Mouse (Mus musculus): ENCODE measurements at regions not wholly inside any gene's neighbourhood (a gene's known extent, or its start where the extent isn't known, plus 50 kb on each side); places are given as distances from the start of the nearest gene placed in this dataset.

GRCm38 (mm10) chr5:112121554-112121953 is 130.8 kb downstream of the Cryba4 start:
- DNase-seq (ENCODE audit: extremely low spot score in 1 of 2, low spot score in 2 of 2): no peak
- intact Hi-C loops (cut with DNase I): no loop called here

GRCm38 (mm10) chr5:112122581-112122980 is 129.7 kb downstream of the Cryba4 start:
- intact Hi-C loops (cut with DNase I): no loop called here
- DNase-seq (ENCODE audit: extremely low spot score in 1 of 2, low spot score in 2 of 2): no peak

- intact Hi-C loops (cut with DNase I): no loop called here
- DNase-seq (ENCODE audit: extremely low spot score in 1 of 2, low spot score in 2 of 2): no peak
Observed at GRCm38 (mm10) chr5:112127171-112127570, 125.1 kb downstream of the Cryba4 start.

- peak in 1 of 2 experiments; percentile 17 for DNase-seq (ENCODE audit: extremely low spot score in 1 of 2, low spot score in 2 of 2)
- intact Hi-C loops (cut with DNase I): no loop called here
Observed at GRCm38 (mm10) chr5:112132746-112133145, 119.6 kb downstream of the Cryba4 start.

GRCm38 (mm10) chr5:112133688-112134573 is 118.4 kb downstream of the Cryba4 start:
- intact Hi-C loops (cut with DNase I): no loop called here
- peak; percentile 45 to 64 for DNase-seq (ENCODE audit: extremely low spot score in 1 of 2, low spot score in 2 of 2)

GRCm38 (mm10) chr5:112136646-112137045 is 115.7 kb downstream of the Cryba4 start:
- DNase-seq (ENCODE audit: extremely low spot score in 1 of 2, low spot score in 2 of 2): no peak
- intact Hi-C loops (cut with DNase I): no loop called here

- intact Hi-C loops (cut with DNase I): no loop called here
- no peak for DNase-seq (ENCODE audit: extremely low spot score in 1 of 2, low spot score in 2 of 2)
Observed at GRCm38 (mm10) chr5:112138246-112138645, 114.1 kb downstream of the Cryba4 start.

- intact Hi-C loops (cut with DNase I): no loop called here
- DNase-seq (ENCODE audit: extremely low spot score in 1 of 2, low spot score in 2 of 2): no peak
Observed at GRCm38 (mm10) chr5:112142731-112143130, 109.6 kb downstream of the Cryba4 start.

GRCm38 (mm10) chr5:112143993-112144621 is 108.2 kb downstream of the Cryba4 start:
- intact Hi-C loops (cut with DNase I): no loop called here

GRCm38 (mm10) chr5:112153675-112154085 is 98.6 kb downstream of the Cryba4 start:
- intact Hi-C loops (cut with DNase I): loop anchor here (2.0 kb wide), 1 partner anchor 739 kb away; no protein-coding TSS in a partner anchor
- DNase-seq (ENCODE audit: extremely low spot score in 1 of 2, low spot score in 2 of 2): peak; percentile 76 to 82

More at GRCm38 (mm10) chr5:112143993-112144621, 108.2 kb downstream of the Cryba4 start:
- DNase-seq (ENCODE audit: extremely low spot score in 1 of 2, low spot score in 2 of 2): no peak

GRCm38 (mm10) chr5:112154650-112155049 is 97.7 kb downstream of the Cryba4 start:
- DNase-seq (ENCODE audit: extremely low spot score in 1 of 2, low spot score in 2 of 2): no peak
- intact Hi-C loops (cut with DNase I): no loop called here

- intact Hi-C loops (cut with DNase I): no loop called here
- DNase-seq (ENCODE audit: extremely low spot score in 1 of 2, low spot score in 2 of 2): no peak
Observed at GRCm38 (mm10) chr5:112155051-112155450, 97.3 kb downstream of the Cryba4 start.

- no peak for DNase-seq (ENCODE audit: extremely low spot score in 1 of 2, low spot score in 2 of 2)
- intact Hi-C loops (cut with DNase I): no loop called here
Observed at GRCm38 (mm10) chr5:112156005-112156404, 96.3 kb downstream of the Cryba4 start.

- no peak for DNase-seq (ENCODE audit: extremely low spot score in 1 of 2, low spot score in 2 of 2)
- intact Hi-C loops (cut with DNase I): no loop called here
Observed at GRCm38 (mm10) chr5:112166410-112167175, 85.7 kb downstream of the Cryba4 start.

GRCm38 (mm10) chr5:112167790-112168189 is 84.5 kb downstream of the Cryba4 start:
- intact Hi-C loops (cut with DNase I): no loop called here
- no peak for DNase-seq (ENCODE audit: extremely low spot score in 1 of 2, low spot score in 2 of 2)

GRCm38 (mm10) chr5:112171325-112171724 is 81.0 kb downstream of the Cryba4 start:
- DNase-seq (ENCODE audit: extremely low spot score in 1 of 2, low spot score in 2 of 2): no peak
- intact Hi-C loops (cut with DNase I): no loop called here

- DNase-seq (ENCODE audit: extremely low spot score in 1 of 2, low spot score in 2 of 2): peak in 1 of 2 experiments; percentile 43
- intact Hi-C loops (cut with DNase I): no loop called here
Observed at GRCm38 (mm10) chr5:112179213-112180057, 72.9 kb downstream of the Cryba4 start.

- intact Hi-C loops (cut with DNase I): no loop called here
- peak; percentile 24 to 41 for DNase-seq (ENCODE audit: extremely low spot score in 1 of 2, low spot score in 2 of 2)
Observed at GRCm38 (mm10) chr5:112182775-112183174, 69.5 kb downstream of the Cryba4 start.
